Mouse (Mus musculus) embryonic facial prominence, embryonic 13.5 days (tissue): ENCODE data around the gene Acaa1a. TPM values are rescaled to one million over a fixed set of nuclear protein-coding genes. Genes with fewer than 3 reads are reported as not detected.

Experiments used
- ATAC-seq: fragments of 200-750 bp; cut with Nextera tagmentation; 2 replicates; pipeline ENCODE4 v1.8.0; 2017; ENCODE audit warnings: low read depth; ENCODE audit not compliant: insufficient number of reproducible peaks, insufficient read depth, low FRiP score, low TSS enrichment
- H3K27ac ChIP-seq: fragments of 300-500 bp; sonication (generic); 2 replicates; pipeline ENCODE4 v1.5.1; 2015; ENCODE audit warnings: moderate library complexity, mild to moderate bottlenecking, inconsistent platforms
- H3K27me3 ChIP-seq: fragments of 300-500 bp; sonication (generic); 2 replicates; pipeline ENCODE4 v1.6.1; 2015; ENCODE audit warnings: mild to moderate bottlenecking, inconsistent platforms
- H3K36me3 ChIP-seq: fragments of 300-500 bp; sonication (generic); 2 replicates; pipeline ENCODE4 v1.6.1; 2015; ENCODE audit warnings: mild to moderate bottlenecking, inconsistent platforms
- H3K4me1 ChIP-seq: fragments of 300-500 bp; sonication (generic); 2 replicates; pipeline ENCODE4 v1.6.1; 2015; ENCODE audit warnings: inconsistent platforms
- H3K4me2 ChIP-seq: fragments of 300-500 bp; sonication (generic); 2 replicates; pipeline ENCODE4 v1.6.1; 2015; ENCODE audit warnings: moderate library complexity, mild to moderate bottlenecking, inconsistent platforms
- H3K4me3 ChIP-seq: fragments of 300-500 bp; sonication (generic); 2 replicates; pipeline ENCODE4 v1.5.1; 2015; ENCODE audit warnings: mild to moderate bottlenecking, inconsistent platforms
- H3K9ac ChIP-seq: fragments of 300-500 bp; sonication (generic); 2 replicates; pipeline ENCODE4 v1.6.1; 2015; ENCODE audit warnings: mild to moderate bottlenecking, inconsistent platforms
- H3K9me3 ChIP-seq: fragments of 300-500 bp; sonication (generic); 2 replicates; pipeline ENCODE4 v1.6.1; 2016; ENCODE audit warnings: inconsistent platforms
- WGBS: fragments of 180-500 bp; shearing (Covaris S2); methylation state at CpG from one replicate; pipeline ENCODE4 v1.1.7; 2015; ENCODE audit warnings: mixed read lengths; 5-methylcytosine and 5-hydroxymethylcytosine counted together
- polyA plus RNA-seq: library from polyadenylated mRNA; unstranded; fragments of >200 nt; fragmentation: Nextera tagmentation; extraction: Ambion mirVana; gene quantifications from 2 replicates; pipeline ENCODE4 v1.2.1, GENCODE M21; 2015

Acaa1a gene
- polyA plus RNA-seq, 1 experiment from 2014 or later, result 96.7 TPM

DNA sequence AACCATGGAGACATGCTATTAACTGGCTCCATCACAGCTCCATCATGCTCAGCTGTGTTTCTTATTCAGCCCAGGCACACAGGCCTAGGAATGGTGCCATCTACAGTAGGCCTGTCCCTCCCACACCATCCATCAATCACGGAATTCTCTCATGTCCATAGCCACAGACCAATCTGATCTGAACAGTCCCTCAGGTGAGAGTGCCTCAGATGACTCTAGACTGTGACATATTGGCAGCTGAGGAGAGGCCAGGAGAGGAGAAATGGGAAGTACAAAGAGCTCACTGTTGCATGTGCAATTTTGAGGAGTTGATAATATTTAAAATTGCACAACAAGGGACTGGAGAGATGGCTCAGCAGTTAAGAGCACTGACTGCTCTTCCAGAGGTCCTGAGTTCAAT is 55.3 kb downstream of the Acaa1a start:
- Histone ChIP-seq H3K27me3 (no peaks in the 10 kb centered on the region), H3K36me3 (peaks cover 5% of the 10 kb centered on the region; the same call in 1 of the 2 replicates), H3K4me2 (no peak overlapping the region), H3K9me3 (no peaks in the 10 kb centered on the region), H3K9ac (no peak overlapping the region), H3K4me1 (no peaks in the 10 kb centered on the region), H3K4me3 (no peak overlapping the region), H3K27ac (no peak overlapping the region)
- ATAC-seq, result no peak
- WGBS, result 82% methylated on average over 1 of the region's 1 CpGs

Other genes starting within 250 kb of the Acaa1a start
- 29.1 and 30.9 TPM in 2 replicates for gene Plcd1, start 246.2 kb upstream of the Acaa1a start, polyA plus RNA-seq
- gene Dlec1, start 237.2 kb upstream of the Acaa1a start, polyA plus RNA-seq, result 1.1 and 1.4 TPM in 2 replicates
- 3.1 and 3.8 TPM in 2 replicates for gene Acaa1b, start 182.6 kb upstream of the Acaa1a start, polyA plus RNA-seq
- gene Gm47289, start 180.5 kb upstream of the Acaa1a start, polyA plus RNA-seq, result not detected in 2 replicates
- gene Slc22a13, start 130.6 kb upstream of the Acaa1a start, polyA plus RNA-seq, result not detected in 2 replicates
- gene Oxsr1, start 17.2 kb upstream of the Acaa1a start, polyA plus RNA-seq, result 11.2 and 11.7 TPM in 2 replicates
- gene Myd88, start 1.7 kb downstream of the Acaa1a start, polyA plus RNA-seq, result 17.7 and 18.2 TPM in 2 replicates
- 5.3 and 7.2 TPM in 2 replicates for gene Xylb, start 17.7 kb downstream of the Acaa1a start, polyA plus RNA-seq
- not detected in 2 replicates for gene Slc22a14, start 25.9 kb downstream of the Acaa1a start, polyA plus RNA-seq
- 18.0 and 18.7 TPM in 2 replicates for gene Acvr2b, start 62.4 kb downstream of the Acaa1a start, polyA plus RNA-seq
- 41.4 and 43.8 TPM in 2 replicates for gene Exog, start 105.3 kb downstream of the Acaa1a start, polyA plus RNA-seq
- gene Scn5a, start 239.3 kb downstream of the Acaa1a start, polyA plus RNA-seq, result 0.42 and 0.87 TPM in 2 replicates